Mouse (Mus musculus) Patski (cell line): Measurements from ENCODE around the gene Agr2. TPM values are rescaled to one million over a fixed set of nuclear protein-coding genes. Genes with fewer than 3 reads are reported as not detected.

Experiments
- ATAC-seq: fragments of 100-300 bp; one replicate; pipeline ENCODE4 v1.8.0; 2021
- CTCF ChIA-PET: fragments of 350-600 bp; sonication (Branson Sonifier 250); formaldehyde crosslinking; loops from one replicate; lab custom pipeline; 2022; ENCODE audit warnings: inconsistent platforms; lab: Charles Lee
- POLR2A ChIA-PET: fragments of 350-600 bp; sonication (Branson Sonifier 250); formaldehyde crosslinking; loops from one replicate; lab custom pipeline; 2022; ENCODE audit warnings: antibody characterized with exemption, inconsistent platforms; lab: Charles Lee
- DNase-seq: peaks from one replicate; pipeline ENCODE4 v3.0.0-alpha.2; 2011; ENCODE audit warnings: low read depth, low spot score
- H3K27me3 ChIP-seq: fragments of 371-371 bp; one replicate; pipeline ENCODE4 v1.5.1; 2021
- CTCF ChIP-seq: fragments of 100-300 bp; IDR thresholded peaks from one replicate; pipeline ENCODE4 v1.5.1; 2021
- in situ Hi-C: fragments of 300-500 bp; cut with MboI; formaldehyde crosslinking; loops from 3 replicates; pipeline ENCODE4 v1.11.1; 2018; ENCODE audit warnings: low pct_unique_long_range_greater_than_20kb, mixed read lengths
- polyA plus RNA-seq: library from polyadenylated mRNA; unstranded; gene quantifications from one replicate; pipeline ENCODE4 v1.2.3, GENCODE M21; 2021

Gene Agr2
- 0.09 TPM for polyA plus RNA-seq

DNA sequence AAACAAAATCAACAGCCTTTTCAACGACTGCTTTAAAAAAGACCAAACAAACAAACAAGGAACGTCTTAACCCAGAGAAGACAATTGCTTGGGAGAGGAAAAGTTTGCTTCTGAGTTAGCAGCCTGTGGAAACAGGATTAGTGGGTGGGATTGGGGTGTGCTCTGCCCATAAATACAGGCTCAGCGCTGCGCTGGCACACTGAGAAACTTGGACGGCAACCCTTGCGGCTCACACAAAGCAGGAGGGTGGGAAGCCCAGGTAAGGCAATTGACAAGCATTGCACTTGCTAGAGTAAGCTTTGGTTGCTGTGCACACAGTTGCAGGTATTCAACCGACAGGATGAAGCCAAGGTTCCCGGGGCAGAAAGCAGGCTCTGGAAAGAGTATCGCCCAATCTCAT is at the start of gene Agr2:
Gene Agr2 (plus strand): TSS at position 197 of the 400 bp plus-strand sequence.
- POLR2A ChIA-PET = interaction anchor here (0.6 kb wide), 1 partner anchor 901 kb away, joined by 3 read pairs; no protein-coding TSS in a partner anchor
- no peak for DNase-seq
- ATAC-seq = no peak

DNA sequence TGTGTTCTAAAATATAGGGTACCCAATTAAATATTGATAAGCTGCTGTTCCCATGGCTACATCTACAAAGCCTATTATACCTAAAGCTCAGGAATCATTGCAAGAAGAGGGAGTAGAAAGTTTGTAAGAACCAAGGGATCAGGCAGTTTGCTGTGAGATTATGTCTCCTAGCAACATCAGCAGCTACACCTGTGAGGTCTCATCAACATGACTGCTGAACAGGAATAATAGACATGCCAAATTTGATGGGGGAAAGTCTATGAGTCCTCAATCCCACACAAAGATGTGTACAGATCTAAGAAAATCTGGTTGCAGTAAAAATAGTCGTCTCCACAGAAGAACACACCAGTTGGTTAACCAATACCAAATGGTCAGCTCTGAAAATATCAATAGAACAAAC is 41.0 kb upstream of the Agr2 start:
- DNase-seq (no peak), ATAC-seq (no peak)
- H3K27me3 ChIP-seq = peaks cover 5% of the 10 kb centered on the region
- no peak for TF ChIP-seq CTCF
- CTCF ChIA-PET = no interaction called here
- POLR2A ChIA-PET = no interaction called here
- in situ Hi-C loops = no loop called here

More for the DNA sequence above, at the start of gene Agr2:
- H3K27me3 ChIP-seq = no peaks in the 10 kb centered on the region
- CTCF ChIA-PET = no interaction called here
- in situ Hi-C loops = no loop called here
- TF ChIP-seq CTCF = no peak

DNA sequence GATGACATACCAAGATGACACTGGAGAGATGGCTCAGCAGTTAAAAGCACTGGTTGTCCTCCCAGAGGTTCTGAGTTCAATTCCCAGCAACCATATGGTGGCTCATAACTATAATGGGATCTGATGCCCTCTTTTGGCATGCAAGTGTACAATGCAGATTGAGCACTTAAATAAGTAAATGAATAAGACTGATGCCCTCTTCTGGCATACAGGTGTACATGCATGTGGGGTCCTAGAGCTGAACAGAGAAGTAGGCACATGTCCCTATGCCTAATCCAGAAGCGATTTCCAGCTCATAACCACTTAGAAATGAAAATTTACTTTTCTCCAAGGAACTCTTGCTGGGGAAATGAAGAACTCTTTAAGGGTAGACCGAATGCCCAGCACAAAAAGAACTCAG is 35.5 kb upstream of the Agr2 start:
- ATAC-seq = no peak
- peak; percentile 56 for TF ChIP-seq CTCF
- peaks cover 4% of the 10 kb centered on the region for H3K27me3 ChIP-seq

DNA sequence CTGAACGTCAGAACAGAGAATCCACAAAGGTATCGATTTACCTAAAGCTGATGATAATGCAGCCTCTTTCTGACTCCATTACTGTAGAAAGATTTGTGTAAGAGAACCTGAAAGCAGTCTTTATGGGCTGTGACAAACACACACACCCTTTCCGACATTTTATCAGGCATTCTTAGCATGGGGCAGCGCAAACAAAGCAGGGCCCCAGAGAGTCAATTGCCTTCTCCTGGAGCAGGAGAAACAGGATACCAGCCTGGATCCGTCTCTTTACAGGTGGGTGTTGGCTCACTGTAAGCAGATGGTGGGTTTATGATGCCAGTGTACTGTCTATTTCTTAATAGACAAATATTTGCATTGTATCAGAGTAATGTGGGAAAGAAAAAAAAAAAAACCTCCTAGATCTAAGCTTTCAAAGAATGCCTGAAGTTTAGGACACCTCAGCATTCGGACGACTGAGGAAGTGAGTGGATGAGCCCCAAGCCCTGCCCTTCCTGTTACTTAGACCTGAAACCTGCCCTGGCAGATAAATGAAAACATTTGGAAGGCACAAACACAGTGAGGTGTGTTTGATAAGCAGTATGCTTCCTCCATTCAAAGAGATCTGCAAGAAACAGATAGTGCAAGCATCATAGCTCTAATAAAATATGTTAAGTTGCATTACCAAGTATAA is 26.5 kb upstream of the Agr2 start:
- H3K27me3 ChIP-seq = peaks cover 7% of the 10 kb centered on the region
- ATAC-seq = no peak
- in situ Hi-C loops = no loop called here
- ChIA-PET POLR2A (no interaction called here), CTCF (interaction anchor here (1.3 kb wide), 1 partner anchor 9 kb away, joined by 6 read pairs; no protein-coding TSS in a partner anchor)
- no peak for DNase-seq
- no peak for TF ChIP-seq CTCF

More for the DNA sequence above, 35.5 kb upstream of the Agr2 start:
- ChIA-PET POLR2A (no interaction called here), CTCF (interaction anchor here (1.8 kb wide), 1 partner anchor 9 kb away, joined by 6 read pairs; no protein-coding TSS in a partner anchor)
- in situ Hi-C loops = no loop called here
- DNase-seq = no peak

DNA sequence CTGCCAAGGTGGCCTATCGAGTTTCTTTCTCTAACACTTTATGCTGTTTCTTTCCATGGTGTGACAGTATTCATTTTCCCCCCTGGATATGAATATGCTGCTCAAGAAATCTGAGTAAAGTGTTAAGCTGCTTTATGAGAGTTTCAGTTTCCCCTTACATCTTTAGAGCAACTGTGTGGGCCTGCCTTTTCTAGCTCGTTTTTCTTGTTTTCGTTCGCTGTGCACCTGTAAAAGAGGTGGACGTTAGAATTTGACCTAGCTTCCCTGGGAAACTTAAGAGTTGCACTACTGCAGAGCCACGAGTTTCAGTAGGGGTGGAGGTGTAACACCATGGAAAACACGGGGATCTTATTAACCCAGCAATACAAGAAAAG is 26.0 kb upstream of the Agr2 start:
- ChIA-PET POLR2A (no interaction called here), CTCF (interaction anchor here (1.3 kb wide), 1 partner anchor 9 kb away, joined by 6 read pairs; no protein-coding TSS in a partner anchor)
- no peak for TF ChIP-seq CTCF
- peaks cover 7% of the 10 kb centered on the region for H3K27me3 ChIP-seq
- DNase-seq (no peak), ATAC-seq (no peak)
- in situ Hi-C loops = no loop called here

DNA sequence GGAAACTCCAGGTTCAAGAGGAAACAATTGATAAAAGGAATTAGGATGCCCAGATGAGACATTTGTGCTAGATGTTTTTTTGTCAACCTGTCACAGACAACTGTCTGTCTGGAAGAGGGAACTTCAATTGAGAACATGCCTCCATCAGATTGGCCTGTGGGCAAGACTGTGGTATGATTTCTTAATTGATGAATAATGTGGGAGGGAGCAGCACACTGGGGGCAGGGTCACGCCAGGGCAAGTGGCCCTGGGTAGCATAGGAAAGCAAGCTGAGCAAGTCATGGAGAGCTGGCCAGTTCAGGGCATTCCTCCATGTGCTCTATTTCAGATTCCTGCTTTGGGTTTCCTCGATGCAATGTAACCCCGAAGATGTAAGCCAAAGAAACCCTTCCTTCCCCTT is 16.8 kb upstream of the Agr2 start:
- CTCF ChIA-PET = no interaction called here
- ATAC-seq (no peak), DNase-seq (no peak)
- TF ChIP-seq CTCF = no peak
- POLR2A ChIA-PET = interaction anchor here (0.6 kb wide), 2 partner anchors 14 to 661 kb away, joined by 3 to 4 read pairs; no protein-coding TSS in a partner anchor
- H3K27me3 ChIP-seq = no peaks in the 10 kb centered on the region
- in situ Hi-C loops = no loop called here

DNA sequence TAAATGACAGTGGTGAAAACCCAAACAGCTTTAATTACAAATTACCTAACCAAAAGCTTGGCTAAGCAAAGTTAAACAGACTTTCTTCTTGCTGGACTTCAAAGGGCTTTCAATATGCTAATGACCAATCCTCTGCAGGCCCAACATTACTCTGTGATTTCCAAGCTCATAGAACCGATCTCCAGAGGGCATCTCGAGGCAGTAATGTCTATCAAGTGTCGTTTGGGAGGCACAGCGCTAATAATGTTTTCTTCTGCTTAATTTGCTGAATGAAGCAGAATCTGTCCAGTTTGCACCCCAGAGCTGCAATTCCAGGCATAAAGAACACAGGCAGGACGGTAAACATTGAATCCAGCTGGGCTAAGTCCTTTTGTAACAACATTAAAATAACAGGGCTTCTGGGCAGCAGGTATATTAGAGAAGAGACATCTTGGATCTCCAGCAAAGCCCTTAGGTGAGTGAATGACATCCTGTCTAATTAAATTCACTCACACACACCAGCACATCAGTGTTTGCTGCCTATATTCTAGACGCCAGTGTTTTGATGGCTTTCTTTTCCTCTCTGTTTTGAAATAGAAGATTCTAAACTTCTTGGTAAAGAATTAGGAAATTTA is 15.0 kb upstream of the Agr2 start:
- H3K27me3 ChIP-seq = no peaks in the 10 kb centered on the region
- no peak for TF ChIP-seq CTCF
- in situ Hi-C loops = no loop called here
- DNase-seq = no peak
- ChIA-PET POLR2A (interaction anchor here (0.7 kb wide), 1 partner anchor 39 kb away, joined by 3 read pairs; no protein-coding TSS in a partner anchor), CTCF (no interaction called here)
- ATAC-seq = no peak

DNA sequence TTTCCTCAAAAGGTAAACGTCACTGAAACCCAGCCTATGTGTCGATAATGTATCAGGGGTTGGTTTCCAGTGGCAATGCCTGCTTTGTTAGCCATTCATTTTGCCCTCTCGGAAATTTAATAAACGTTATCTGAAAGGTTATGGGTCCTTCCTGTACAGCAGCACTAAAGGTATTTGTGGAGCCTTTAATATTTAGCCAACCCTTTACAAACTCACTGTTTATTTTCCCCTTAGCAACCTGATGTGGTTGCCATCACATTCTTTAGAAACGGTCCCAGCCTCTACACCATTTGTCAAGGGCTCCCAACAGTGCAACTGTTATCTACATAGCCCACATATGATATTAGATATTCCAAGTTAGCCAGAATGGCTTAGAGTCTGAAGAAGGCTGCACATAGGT is 13.1 kb upstream of the Agr2 start:
- DNase-seq (no peak), ATAC-seq (no peak)
- H3K27me3 ChIP-seq = no peaks in the 10 kb centered on the region
- in situ Hi-C loops = no loop called here
- POLR2A ChIA-PET = no interaction called here
- TF ChIP-seq CTCF = no peak
- CTCF ChIA-PET = no interaction called here

DNA sequence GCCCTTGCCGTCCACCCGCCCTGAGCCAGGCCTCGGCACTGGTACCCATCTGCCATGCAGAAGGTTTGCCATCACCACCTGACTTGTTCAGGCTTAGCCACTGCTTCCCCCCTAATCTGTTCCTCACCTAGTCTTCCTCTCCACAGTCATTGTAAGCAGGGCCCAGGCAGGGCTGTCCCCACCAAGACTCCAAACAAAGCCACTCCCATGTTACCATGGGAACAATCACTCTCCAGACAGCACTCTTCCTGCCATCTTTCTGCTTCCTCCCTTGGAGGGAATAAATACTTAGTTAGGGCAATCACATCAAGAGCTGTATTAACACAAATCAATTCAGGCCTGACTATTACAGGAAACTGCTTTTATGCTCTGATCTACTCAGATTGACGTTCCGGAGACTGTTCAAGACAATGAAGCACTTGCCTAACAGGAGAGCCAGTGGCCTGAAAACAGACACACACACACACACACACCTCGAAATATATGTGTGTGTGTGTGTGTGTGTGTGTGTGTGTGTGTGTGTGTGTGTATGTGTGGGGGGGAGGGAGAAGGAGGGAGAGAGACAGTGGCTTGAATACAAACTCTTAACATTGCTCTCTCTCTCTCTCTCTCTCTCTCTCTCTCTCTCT is 10.9 kb upstream of the Agr2 start:
- in situ Hi-C loops = no loop called here
- CTCF ChIA-PET = no interaction called here
- TF ChIP-seq CTCF = no peak
- no peaks in the 10 kb centered on the region for H3K27me3 ChIP-seq
- POLR2A ChIA-PET = no interaction called here
- DNase-seq (no peak), ATAC-seq (no peak)

DNA sequence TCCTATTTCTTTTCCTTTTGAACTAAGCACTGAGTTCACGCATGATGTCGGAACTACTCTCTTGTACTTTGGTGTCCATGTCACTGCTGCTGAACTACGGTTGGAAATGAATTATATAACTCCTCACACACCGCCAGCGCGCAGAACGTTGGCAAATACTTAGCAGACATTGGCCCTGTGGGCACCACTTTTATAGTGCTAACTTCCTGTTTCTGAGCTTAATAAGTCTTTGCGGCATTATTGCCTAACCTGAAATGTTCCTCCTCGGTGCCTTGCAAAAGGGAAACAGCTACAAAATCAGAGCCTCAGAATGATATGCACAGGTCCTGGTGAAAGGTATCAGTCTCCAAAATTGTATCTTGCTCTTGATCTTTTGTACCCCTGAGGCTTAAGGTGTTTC is 9.2 kb upstream of the Agr2 start:
- ATAC-seq = no peak
- TF ChIP-seq CTCF = no peak
- in situ Hi-C loops = no loop called here
- CTCF ChIA-PET = no interaction called here
- no peaks in the 10 kb centered on the region for H3K27me3 ChIP-seq
- DNase-seq = no peak
- POLR2A ChIA-PET = no interaction called here

DNA sequence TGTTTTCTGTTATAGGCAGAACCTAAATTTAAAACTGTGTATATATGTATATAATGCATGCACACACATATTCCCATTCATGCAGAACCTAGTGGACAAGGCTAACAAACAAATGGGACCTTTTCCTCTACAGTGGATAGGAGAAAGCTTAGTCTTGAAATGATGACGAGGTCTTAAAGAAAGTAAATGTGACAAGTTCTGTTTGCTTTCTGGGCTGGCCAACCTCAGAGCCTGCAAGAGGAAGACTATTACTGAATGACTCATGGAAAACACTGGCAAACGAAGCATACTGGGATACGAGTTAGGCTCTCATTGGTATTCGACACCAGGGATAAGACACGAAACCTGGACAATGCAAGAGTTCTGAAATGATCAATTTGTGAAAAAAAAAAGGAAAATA is 8.0 kb upstream of the Agr2 start:
- POLR2A ChIA-PET = no interaction called here
- in situ Hi-C loops = no loop called here
- CTCF ChIA-PET = no interaction called here
- no peak for TF ChIP-seq CTCF
- DNase-seq (no peak), ATAC-seq (no peak)
- no peaks in the 10 kb centered on the region for H3K27me3 ChIP-seq
